Mouse (Mus musculus) midbrain, embryonic 12.5 days (tissue): Measurements from ENCODE around the gene Mybpc1. TPM values are rescaled to one million over a fixed set of nuclear protein-coding genes. Genes with fewer than 3 reads are reported as not detected.

Source experiments
- ATAC-seq: fragments of 200-750 bp; cut with Nextera tagmentation; 2 replicates; pipeline ENCODE4 v1.8.0; 2017; ENCODE audit warnings: low read depth, moderate TSS enrichment, moderate library complexity; ENCODE audit not compliant: low FRiP score
- H3K27ac ChIP-seq: fragments of 300-500 bp; sonication (generic); replicated peaks from 2 replicates; pipeline ENCODE4 v1.5.1; 2016; ENCODE audit warnings: mild to moderate bottlenecking
- H3K27me3 ChIP-seq: fragments of 300-500 bp; sonication (generic); 2 replicates; pipeline ENCODE4 v1.6.1; 2016; ENCODE audit warnings: mild to moderate bottlenecking
- H3K36me3 ChIP-seq: fragments of 300-500 bp; sonication (generic); 2 replicates; pipeline ENCODE4 v1.6.1; 2016
- H3K4me1 ChIP-seq: fragments of 300-500 bp; sonication (generic); 2 replicates; pipeline ENCODE4 v1.6.1; 2016
- H3K4me2 ChIP-seq: fragments of 300-500 bp; sonication (generic); replicated peaks from 2 replicates; pipeline ENCODE4 v1.6.1; 2016; ENCODE audit warnings: mild to moderate bottlenecking, moderate library complexity
- H3K4me3 ChIP-seq: fragments of 300-500 bp; sonication (generic); 2 replicates; pipeline ENCODE4 v1.5.1; 2016; ENCODE audit warnings: mild to moderate bottlenecking
- H3K9ac ChIP-seq: fragments of 300-500 bp; sonication (generic); replicated peaks from 2 replicates; pipeline ENCODE4 v1.6.1; 2016; ENCODE audit warnings: mild to moderate bottlenecking, moderate library complexity
- H3K9me3 ChIP-seq: fragments of 300-500 bp; sonication (generic); 2 replicates; pipeline ENCODE4 v1.6.1; 2016; ENCODE audit warnings: mild to moderate bottlenecking
- whole genome bisulfite sequencing: fragments of 180-500 bp; shearing (Covaris S2); methylation state at CpG from one replicate; pipeline ENCODE4 v1.1.7; 2016; 5-methylcytosine and 5-hydroxymethylcytosine counted together
- polyA plus RNA-seq: library from polyadenylated mRNA; unstranded; fragments of >200 nt; fragmentation: Nextera tagmentation; extraction: Ambion mirVana; gene quantifications from 2 replicates; pipeline ENCODE4 v1.2.1, GENCODE M21; 2016

Mybpc1 gene
- polyA plus RNA-seq, 1 experiment from 2014 or later: 1.9 TPM

GRCm38 (mm10) chr10:88504481-88504880 is 100.5 kb downstream of the Mybpc1 start:
- 48% methylated on average over 3 of the region's 3 CpGs for WGBS

GRCm38 (mm10) chr10:88503421-88504314 is 101.3 kb downstream of the Mybpc1 start, which contains the start of gene Chpt1:
Chpt1 (minus strand) TSS chr10:88504073.
- H3K4me1 ChIP-seq: peaks cover 16% of the 10 kb centered on the region; the same call in 1 of the 2 replicates
- ATAC-seq: peak; percentile 97
- peak within 1 kb of the TSS; percentile 80 for H3K9ac ChIP-seq
- peak within 1 kb of the TSS; percentile 59 for H3K4me3 ChIP-seq
- H3K27ac ChIP-seq: peak within 1 kb of the TSS; percentile 67
- no peaks in the 10 kb centered on the region for H3K36me3 ChIP-seq
- no peaks in the 10 kb centered on the region for H3K9me3 ChIP-seq
- H3K4me2 ChIP-seq: peak within 1 kb of the TSS; percentile 64
- H3K27me3 ChIP-seq: no peaks in the 10 kb centered on the region
- 1% methylated on average over 56 of the region's 80 CpGs for WGBS

More at GRCm38 (mm10) chr10:88504481-88504880, 100.5 kb downstream of the Mybpc1 start:
- Histone ChIP-seq H3K27me3 (no peaks in the 10 kb centered on the region), H3K9ac (no peak overlapping the region), H3K9me3 (no peaks in the 10 kb centered on the region), H3K4me1 (peaks cover 16% of the 10 kb centered on the region; the same call in 1 of the 2 replicates), H3K4me2 (peak overlapping the region; percentile 64), H3K4me3 (no peak overlapping the region), H3K27ac (no peak overlapping the region), H3K36me3 (no peaks in the 10 kb centered on the region)
- no peak for ATAC-seq

GRCm38 (mm10) chr10:88502919-88503318 is 102.0 kb downstream of the Mybpc1 start:
- Histone ChIP-seq H3K9me3 (no peaks in the 10 kb centered on the region), H3K4me2 (peak overlapping the region; percentile 64), H3K4me3 (peak overlapping the region; percentile 59), H3K36me3 (no peaks in the 10 kb centered on the region), H3K4me1 (peaks cover 16% of the 10 kb centered on the region; the same call in 1 of the 2 replicates), H3K27ac (no peak overlapping the region), H3K27me3 (no peaks in the 10 kb centered on the region), H3K9ac (peak overlapping the region; percentile 80)
- ATAC-seq: no peak
- WGBS: 51% methylated on average over 4 of the region's 4 CpGs

- Histone ChIP-seq H3K36me3 (no peaks in the 10 kb centered on the region), H3K4me3 (no peak overlapping the region), H3K27ac (no peak overlapping the region), H3K27me3 (no peaks in the 10 kb centered on the region), H3K9ac (no peak overlapping the region), H3K4me1 (peaks cover 16% of the 10 kb centered on the region; the same call in 1 of the 2 replicates), H3K9me3 (no peaks in the 10 kb centered on the region), H3K4me2 (peak overlapping the region; percentile 64; the same call in 1 of the 2 replicates)
- WGBS: 57% methylated on average over 13 of the region's 13 CpGs
- ATAC-seq: no peak
Observed at GRCm38 (mm10) chr10:88501886-88502765, 102.8 kb downstream of the Mybpc1 start.

- Histone ChIP-seq H3K4me1 (peaks cover 16% of the 10 kb centered on the region; the same call in 1 of the 2 replicates), H3K4me3 (no peak overlapping the region), H3K4me2 (no peak overlapping the region), H3K36me3 (no peaks in the 10 kb centered on the region), H3K27me3 (no peaks in the 10 kb centered on the region), H3K9ac (no peak overlapping the region), H3K9me3 (no peaks in the 10 kb centered on the region), H3K27ac (no peak overlapping the region)
- WGBS: 80% methylated on average over 10 of the region's 10 CpGs
- ATAC-seq: no peak
Observed at GRCm38 (mm10) chr10:88501370-88501769, 103.6 kb downstream of the Mybpc1 start.

- Histone ChIP-seq H3K27ac (no peak overlapping the region), H3K4me1 (peaks cover 16% of the 10 kb centered on the region; the same call in 1 of the 2 replicates), H3K9me3 (no peaks in the 10 kb centered on the region), H3K36me3 (no peaks in the 10 kb centered on the region), H3K9ac (no peak overlapping the region), H3K4me2 (no peak overlapping the region), H3K27me3 (no peaks in the 10 kb centered on the region), H3K4me3 (no peak overlapping the region)
- 59% methylated on average over 5 of the region's 5 CpGs for WGBS
- ATAC-seq: no peak
Observed at GRCm38 (mm10) chr10:88499993-88500392, 105.0 kb downstream of the Mybpc1 start.

- WGBS: 74% methylated on average over 11 of the region's 11 CpGs
- H3K36me3 ChIP-seq: no peaks in the 10 kb centered on the region
- no peak overlapping the region for H3K4me2 ChIP-seq
- no peak overlapping the region for H3K9ac ChIP-seq
- H3K4me3 ChIP-seq: no peak overlapping the region
- no peak for ATAC-seq
- H3K27ac ChIP-seq: no peak overlapping the region
- H3K27me3 ChIP-seq: no peaks in the 10 kb centered on the region
- H3K4me1 ChIP-seq: peaks cover 8% of the 10 kb centered on the region; the same call in 1 of the 2 replicates
- no peaks in the 10 kb centered on the region for H3K9me3 ChIP-seq
Observed at GRCm38 (mm10) chr10:88496864-88497564, 107.9 kb downstream of the Mybpc1 start.

- Histone ChIP-seq H3K4me1 (peaks cover 4% of the 10 kb centered on the region; the same call in 1 of the 2 replicates), H3K4me2 (no peak overlapping the region), H3K9me3 (no peaks in the 10 kb centered on the region), H3K9ac (no peak overlapping the region), H3K4me3 (no peak overlapping the region), H3K36me3 (no peaks in the 10 kb centered on the region), H3K27me3 (no peaks in the 10 kb centered on the region), H3K27ac (no peak overlapping the region)
- no peak for ATAC-seq
- 82% methylated on average over 4 of the region's 4 CpGs for WGBS
Observed at GRCm38 (mm10) chr10:88494959-88495587, 109.9 kb downstream of the Mybpc1 start.

- no peak overlapping the region for H3K9ac ChIP-seq
- 79% methylated on average over 8 of the region's 8 CpGs for WGBS
Observed at GRCm38 (mm10) chr10:88492658-88493057, 112.3 kb downstream of the Mybpc1 start.

GRCm38 (mm10) chr10:88491632-88492031 is 113.3 kb downstream of the Mybpc1 start:
- H3K4me1 ChIP-seq: peaks cover 4% of the 10 kb centered on the region; the same call in 1 of the 2 replicates
- no peak overlapping the region for H3K27ac ChIP-seq
- no peaks in the 10 kb centered on the region for H3K36me3 ChIP-seq
- no peaks in the 10 kb centered on the region for H3K27me3 ChIP-seq
- H3K9me3 ChIP-seq: no peaks in the 10 kb centered on the region
- H3K4me3 ChIP-seq: no peak overlapping the region
- ATAC-seq: no peak
- no peak overlapping the region for H3K4me2 ChIP-seq
- no peak overlapping the region for H3K9ac ChIP-seq
- WGBS: 65% methylated on average over 7 of the region's 7 CpGs

More at GRCm38 (mm10) chr10:88492658-88493057, 112.3 kb downstream of the Mybpc1 start:
- H3K4me2 ChIP-seq: no peak overlapping the region
- no peaks in the 10 kb centered on the region for H3K36me3 ChIP-seq
- no peak overlapping the region for H3K27ac ChIP-seq
- no peak for ATAC-seq
- H3K27me3 ChIP-seq: no peaks in the 10 kb centered on the region
- H3K4me1 ChIP-seq: peaks cover 4% of the 10 kb centered on the region; the same call in 1 of the 2 replicates
- no peak overlapping the region for H3K4me3 ChIP-seq
- no peaks in the 10 kb centered on the region for H3K9me3 ChIP-seq

GRCm38 (mm10) chr10:88488629-88489028 is 116.3 kb downstream of the Mybpc1 start:
- Histone ChIP-seq H3K4me1 (peaks cover 4% of the 10 kb centered on the region; the same call in 1 of the 2 replicates), H3K9ac (no peak overlapping the region), H3K36me3 (no peaks in the 10 kb centered on the region), H3K4me3 (no peak overlapping the region), H3K27me3 (no peaks in the 10 kb centered on the region), H3K4me2 (no peak overlapping the region), H3K9me3 (no peaks in the 10 kb centered on the region), H3K27ac (no peak overlapping the region)
- WGBS: 88% methylated on average over 5 of the region's 5 CpGs
- no peak for ATAC-seq
